Mouse (Mus musculus): Measurements from ENCODE around the gene Prtg. TPM values are rescaled to one million over a fixed set of nuclear protein-coding genes. Genes with fewer than 3 reads are reported as not detected.

The Prtg gene
- total and polyA plus RNA-seq, 3 experiments: not detected

GRCm38 (mm10) chr9:72880225-72880960, 73.7 kb downstream of the Prtg start:
- H3K36me3 ChIP-seq (ENCODE audit: control insufficient read depth in 1 of 2, insufficient read depth in 2 of 2, low read length in 2 of 2): peaks cover 0 to 3% of the 10 kb centered on the region in 2 experiments; a peak in 2 of 4 replicates
- DNase-seq (ENCODE audit: low read depth, low spot score): no peak
- no peaks in the 10 kb centered on the region for H3K79me2 ChIP-seq (ENCODE audit: control insufficient read depth, insufficient read depth, low read length, poor library complexity)
- peaks cover 3 to 7% of the 10 kb centered on the region in 2 experiments; a peak in 3 of 4 replicates for H3K4me1 ChIP-seq (ENCODE audit: control insufficient read depth in 1 of 2, insufficient read depth in 2 of 2, low read length in 2 of 2)
- no peak for TF ChIP-seq USF2 (IDR thresholded peaks at IDR 0.05; ENCODE audit: borderline replicate concordance in 1 of 2, insufficient read depth in 1 of 2, low read depth in 1 of 2, low read length in 2 of 2)
- TF ChIP-seq GABPA (IDR thresholded peaks at IDR 0.05; ENCODE audit: low read depth, low read length): no peak
- H3K4me3 ChIP-seq (ENCODE audit: control insufficient read depth in 1 of 2, insufficient read depth in 1 of 2, low read depth in 2 of 2, low read length in 2 of 2): no peak overlapping the region
- H3K9ac ChIP-seq (ENCODE audit: control insufficient read depth, low read depth, low read length, poor library complexity, severe bottlenecking): no peak overlapping the region
- H3K27ac ChIP-seq (ENCODE audit: control insufficient read depth, low read depth, low read length): no peak overlapping the region
- H3K9me3 ChIP-seq (replicated peaks; ENCODE audit: insufficient read depth, low read length): no peaks in the 10 kb centered on the region
- peaks cover 1 to 3% of the 10 kb centered on the region in 2 experiments; a peak in 2 of 4 replicates for H3K27me3 ChIP-seq (ENCODE audit: control insufficient read depth in 1 of 2, insufficient read depth in 2 of 2, low read length in 2 of 2)

GRCm38 (mm10) chr9:72881026-72881768, 74.5 kb downstream of the Prtg start:
- Histone ChIP-seq H3K79me2 (ENCODE audit: control insufficient read depth, insufficient read depth, low read length, poor library complexity) (no peaks in the 10 kb centered on the region), H3K9ac (ENCODE audit: control insufficient read depth, low read depth, low read length, poor library complexity, severe bottlenecking) (no peak overlapping the region), H3K9me3 (replicated peaks; ENCODE audit: insufficient read depth, low read length) (no peaks in the 10 kb centered on the region), H3K36me3 (ENCODE audit: control insufficient read depth in 1 of 2, insufficient read depth in 2 of 2, low read length in 2 of 2) (peaks cover 0 to 3% of the 10 kb centered on the region in 2 experiments; a peak in 2 of 4 replicates), H3K4me3 (ENCODE audit: control insufficient read depth in 1 of 2, insufficient read depth in 1 of 2, low read depth in 2 of 2, low read length in 2 of 2) (peak overlapping the region; percentile 0 to 26; a peak in 1 of 4 replicates), H3K27me3 (ENCODE audit: control insufficient read depth in 1 of 2, insufficient read depth in 2 of 2, low read length in 2 of 2) (peaks cover 1 to 3% of the 10 kb centered on the region in 2 experiments; a peak in 2 of 4 replicates), H3K4me1 (ENCODE audit: control insufficient read depth in 1 of 2, insufficient read depth in 2 of 2, low read length in 2 of 2) (peaks cover 3 to 7% of the 10 kb centered on the region in 2 experiments; a peak in 3 of 4 replicates), H3K27ac (ENCODE audit: control insufficient read depth, low read depth, low read length) (no peak overlapping the region)
- peak; percentile 47 for DNase-seq (ENCODE audit: low read depth, low spot score)
- no peak for TF ChIP-seq ZC3H11A (IDR thresholded peaks at IDR 0.05; ENCODE audit: low read depth, low read length)
- no peak for TF ChIP-seq RCOR1 (IDR thresholded peaks at IDR 0.05; ENCODE audit: low read depth, low read length)
- TF ChIP-seq ETS1 (IDR thresholded peaks at IDR 0.05; ENCODE audit: low read depth, low read length): 0 out of 2 replicates have a peak, but pooled peaks have one; percentile 14
- TF ChIP-seq UBTF (IDR thresholded peaks at IDR 0.05; ENCODE audit: borderline replicate concordance, insufficient read depth, low read depth, low read length): no peak
- TF ChIP-seq E2F4 (IDR thresholded peaks at IDR 0.05; ENCODE audit: borderline replicate concordance, low read depth, low read length): no peak
- no peak for TF ChIP-seq TBP (IDR thresholded peaks at IDR 0.05; ENCODE audit: low read depth, low read length)
- TF ChIP-seq POLR2AphosphoS2 (IDR thresholded peaks at IDR 0.05; ENCODE audit: low read length): no peak
- TF ChIP-seq SIN3A (IDR thresholded peaks at IDR 0.05; ENCODE audit: low read length): no peak
- no peak for TF ChIP-seq NRF1 (IDR thresholded peaks at IDR 0.05; ENCODE audit: insufficient read depth, low read depth, low read length, poor library complexity, severe bottlenecking)
- TF ChIP-seq USF1 (IDR thresholded peaks at IDR 0.05; ENCODE audit: low read depth, low read length): no peak
- 0 out of 2 replicates have a peak, but pooled peaks have one; percentile 6 for TF ChIP-seq MAZ (IDR thresholded peaks at IDR 0.05; ENCODE audit: low read depth, low read length)
- no peak for TF ChIP-seq ZMIZ1 (IDR thresholded peaks at IDR 0.05; ENCODE audit: low read depth, low read length)
- TF ChIP-seq CHD2 (IDR thresholded peaks at IDR 0.05; ENCODE audit: low read length): no peak
- peak in 1 of 2 experiments; percentile 36; a peak in 1 of 4 replicates for TF ChIP-seq EP300 (IDR thresholded peaks at IDR 0.05; ENCODE audit: low read depth in 1 of 2, low read length in 2 of 2)
- no peak; the same call in 1 of the 2 replicates for TF ChIP-seq SMC3 (IDR thresholded peaks at IDR 0.05; ENCODE audit: low read depth, low read length)
- no peak for TF ChIP-seq CHD1 (IDR thresholded peaks at IDR 0.05; ENCODE audit: low read depth, low read length)
- no peak for TF ChIP-seq ZKSCAN1 (IDR thresholded peaks at IDR 0.05; ENCODE audit: low read depth, low read length)

Measured in MEL (cell line).